Mouse (Mus musculus) embryonic stem cell, embryonic (primary cell): ENCODE results near the gene Slc22a20.

ENCODE experiments used
- CTCF ChIA-PET, 4 experiments: fragments of 300-600 bp in 2 of 4; fragments of 350-600 bp in 2 of 4; sonication (Branson Sonifier 250); formaldehyde crosslinking; loops; one replicate each; lab custom pipeline; 2022; ENCODE audit warnings: inconsistent platforms in 2 of 4; lab: Charles Lee
- POLR2A ChIA-PET, 4 experiments: fragments of 300-600 bp in 2 of 4; fragments of 350-600 bp in 2 of 4; sonication (Branson Sonifier 250); formaldehyde crosslinking; loops; one replicate each; lab custom pipeline; 2022; ENCODE audit warnings: antibody characterized with exemption in 4 of 4, inconsistent platforms in 1 of 4; lab: Charles Lee

Slc22a20 gene

GRCm38 (mm10) chr19:5953201-5953770, 32.7 kb downstream of the Slc22a20 start:
- CTCF ChIA-PET: interaction anchor here in 3 of 4 experiments (0.5 to 2.6 kb wide), 10 partner anchors 11 to 166 kb away, joined by 3 to 11 read pairs (median 4); partner anchors contain the start of genes Pola2 (in 2 of the 3) and Cdc42ep2 (in 1 of the 3)
- POLR2A ChIA-PET: interaction anchor here in 3 of 4 experiments (0.6 to 4.4 kb wide), 39 partner anchors 8 to 171 kb away, joined by 3 to 21 read pairs (median 4); partner anchors contain the start of genes Cdc42ep2 (in 2 of the 3), Syvn1 (in 2 of the 3), Capn1 (in 1 of the 3) and Dpf2 (in 1 of the 3)

- POLR2A ChIA-PET: interaction anchor here in 3 of 4 experiments (0.6 to 4.4 kb wide), 16 partner anchors 12 to 151 kb away, joined by 3 to 17 read pairs (median 4); partner anchors contain the start of genes Cdc42ep2 (in 2 of the 3), Capn1 (in 1 of the 3) and Dpf2 (in 1 of the 3)
- CTCF ChIA-PET: interaction anchor here in 3 of 4 experiments (0.6 to 2.6 kb wide), 5 partner anchors 12 to 165 kb away, joined by 3 to 11 read pairs (median 3); partner anchors contain the start of gene Pola2 (in 2 of the 3)
Measured at GRCm38 (mm10) chr19:5952071-5952691, 33.8 kb downstream of the Slc22a20 start.

- ChIA-PET POLR2A (interaction anchor here in 3 of 4 experiments (0.6 to 2.1 kb wide), 11 partner anchors 27 to 263 kb away, joined by 3 to 8 read pairs (median 4); partner anchors contain the start of genes Cdc42ep2 (in 2 of the 3), Capn1 (in 1 of the 3), Pcnx3 (in 1 of the 3) and Tigd3 (in 1 of the 3)), CTCF (interaction anchor here in 1 of 4 experiments (0.6 kb wide), 1 partner anchor 27 kb away, joined by 3 read pairs; no protein-coding TSS in a partner anchor)
Measured at GRCm38 (mm10) chr19:5951631-5952030, 34.3 kb downstream of the Slc22a20 start.

GRCm38 (mm10) chr19:5950218-5950617, 35.7 kb downstream of the Slc22a20 start:
- CTCF ChIA-PET: interaction anchor here in 2 of 4 experiments (1.0 to 1.1 kb wide), 2 partner anchors 26 to 163 kb away, joined by 3 read pairs; partner anchors contain the start of gene Cdc42ep2 (in 1 of the 2)
- POLR2A ChIA-PET: interaction anchor here in 2 of 4 experiments (0.6 to 2.1 kb wide), 14 partner anchors 12 to 135 kb away, joined by 3 to 8 read pairs (median 4); partner anchors contain the start of genes Cdc42ep2 (in 2 of the 2), Capn1 (in 1 of the 2), Cdca5 (in 1 of the 2) and Pola2 (in 1 of the 2)

GRCm38 (mm10) chr19:5945891-5946290, 40.1 kb downstream of the Slc22a20 start:
- POLR2A ChIA-PET: interaction anchor here in 3 of 4 experiments (0.6 to 5.1 kb wide), 13 partner anchors 8 to 178 kb away, joined by 3 to 29 read pairs (median 5); partner anchors contain the start of gene Cdc42ep2 (in 2 of the 3)
- CTCF ChIA-PET: interaction anchor here in 2 of 4 experiments (1.0 to 1.1 kb wide), 2 partner anchors 11 to 71 kb away, joined by 3 to 4 read pairs; no protein-coding TSS in a partner anchor

GRCm38 (mm10) chr19:5945027-5945426, 40.9 kb downstream of the Slc22a20 start:
- ChIA-PET CTCF (interaction anchor here (0.6 to 1.6 kb wide), 7 partner anchors 11 to 510 kb away, joined by 3 to 6 read pairs (median 4); no protein-coding TSS in a partner anchor), POLR2A (interaction anchor here in 3 of 4 experiments (0.6 to 5.1 kb wide), 26 partner anchors 8 to 454 kb away, joined by 3 to 29 read pairs (median 4); partner anchors contain the start of genes Cdc42ep2 (in 2 of the 3), Frmd8 (in 1 of the 3), Pola2 (in 1 of the 3) and Sac3d1 (in 1 of the 3))

GRCm38 (mm10) chr19:5944145-5944544, 41.8 kb downstream of the Slc22a20 start:
- CTCF ChIA-PET: interaction anchor here in 3 of 4 experiments (0.9 to 1.6 kb wide), 5 partner anchors 12 to 22 kb away, joined by 3 to 6 read pairs (median 4); partner anchors contain the start of gene Cdc42ep2 (in 1 of the 3)
- POLR2A ChIA-PET: interaction anchor here in 3 of 4 experiments (0.6 to 5.1 kb wide), 25 partner anchors 8 to 455 kb away, joined by 3 to 29 read pairs (median 4); partner anchors contain the start of genes Cdc42ep2 (in 2 of the 3), Dpf2 (in 1 of the 3), Frmd8 (in 1 of the 3) and Pola2 (in 1 of the 3)

DNA sequence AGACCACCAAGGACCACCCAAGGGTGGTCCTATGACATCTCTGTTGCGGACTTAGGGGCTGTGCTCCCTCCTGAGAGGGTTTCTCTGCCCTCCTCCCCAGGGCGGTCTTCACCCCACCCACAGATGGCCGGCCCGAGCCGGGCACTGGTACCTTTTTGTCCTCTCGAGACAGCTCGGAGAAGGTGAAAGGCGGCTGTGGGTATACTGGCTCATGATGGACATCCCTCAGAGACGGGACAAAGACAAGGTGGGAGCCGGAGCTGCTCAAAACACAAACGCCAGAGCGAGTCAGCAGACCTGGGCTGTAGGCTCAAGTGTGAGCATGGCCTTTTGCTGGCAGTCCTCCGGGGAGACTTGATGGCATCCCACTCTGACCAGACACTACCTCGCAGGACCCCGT, 42.5 kb downstream of the Slc22a20 start:
- POLR2A ChIA-PET: interaction anchor here in 3 of 4 experiments (0.8 to 5.1 kb wide), 10 partner anchors 9 to 175 kb away, joined by 3 to 29 read pairs (median 8); partner anchors contain the start of genes Cdc42ep2 (in 2 of the 3), Dpf2 (in 1 of the 3) and Sac3d1 (in 1 of the 3)

DNA sequence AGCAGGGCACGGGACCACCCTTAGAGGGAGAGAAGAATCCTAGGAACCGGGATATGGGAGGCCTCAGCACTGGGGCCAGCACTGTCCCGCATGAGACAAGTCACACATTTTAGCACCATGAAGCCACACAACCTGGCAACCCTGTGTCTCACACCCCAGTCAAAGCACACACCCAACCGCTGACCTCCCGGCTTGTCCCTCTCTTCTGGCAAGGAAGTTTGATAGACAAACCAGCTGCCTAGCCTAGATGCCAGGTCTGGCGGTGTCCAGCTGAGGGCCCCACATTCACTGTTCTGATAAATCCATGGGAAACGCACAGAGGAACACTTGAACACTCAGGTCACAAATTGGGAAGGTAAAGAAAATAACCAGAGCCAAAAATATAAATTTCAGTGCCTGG, 43.4 kb downstream of the Slc22a20 start:
- ChIA-PET CTCF (interaction anchor here in 2 of 4 experiments (0.8 to 1.1 kb wide), 2 partner anchors 14 to 73 kb away, joined by 3 to 4 read pairs; partner anchors contain the start of gene Capn1 (in 1 of the 2)), POLR2A (interaction anchor here in 2 of 4 experiments (3.4 to 5.1 kb wide), 3 partner anchors 14 to 18 kb away, joined by 11 to 29 read pairs (median 15); partner anchors contain the start of gene Cdc42ep2 (in 2 of the 2))

More for the DNA sequence above, 42.5 kb downstream of the Slc22a20 start:
- CTCF ChIA-PET: interaction anchor here (0.5 to 1.6 kb wide), 6 partner anchors 13 to 1236 kb away, joined by 3 to 6 read pairs (median 4); partner anchors contain the start of gene Cdc42ep2 (in 1 of the 4)

GRCm38 (mm10) chr19:5940656-5941055, 45.3 kb downstream of the Slc22a20 start:
- POLR2A ChIA-PET: interaction anchor here in 2 of 4 experiments (0.8 to 5.1 kb wide), 5 partner anchors 12 to 293 kb away, joined by 3 to 29 read pairs (median 3); partner anchors contain the start of genes Capn1 (in 1 of the 2) and Cdc42ep2 (in 1 of the 2)

DNA sequence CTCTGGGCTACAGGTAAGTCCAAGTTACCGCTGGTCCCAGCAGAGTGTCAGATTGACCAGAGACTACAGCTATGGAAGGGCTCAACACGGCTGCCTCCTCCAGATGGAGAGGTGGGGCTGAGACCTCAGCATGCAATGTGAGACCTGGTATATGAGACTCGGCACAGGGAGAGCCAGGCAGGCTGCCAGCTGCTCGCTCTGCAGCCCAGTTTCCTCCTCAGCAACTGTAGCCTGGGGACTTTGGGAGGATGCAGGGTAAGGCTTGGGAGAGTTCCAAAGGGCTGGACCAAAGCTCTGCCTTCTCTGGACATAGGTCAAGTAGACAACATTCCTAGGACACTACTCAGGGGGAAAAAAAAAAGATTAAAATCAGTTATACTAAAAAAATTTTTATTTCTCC, 45.8 kb downstream of the Slc22a20 start:
- ChIA-PET POLR2A (interaction anchor here in 2 of 4 experiments (0.8 to 3.3 kb wide), 7 partner anchors 13 to 138 kb away, joined by 3 to 25 read pairs (median 3); partner anchors contain the start of genes Capn1 (in 1 of the 2) and Cdc42ep2 (in 1 of the 2)), CTCF (interaction anchor here in 2 of 4 experiments (1.0 to 1.6 kb wide), 2 partner anchors 153 kb away, joined by 3 to 5 read pairs; no protein-coding TSS in a partner anchor)

More at GRCm38 (mm10) chr19:5940656-5941055, 45.3 kb downstream of the Slc22a20 start:
- CTCF ChIA-PET: interaction anchor here in 2 of 4 experiments (1.0 to 1.6 kb wide), 2 partner anchors 153 to 154 kb away, joined by 3 to 5 read pairs; no protein-coding TSS in a partner anchor

- CTCF ChIA-PET: interaction anchor here in 2 of 4 experiments (1.0 to 1.6 kb wide), 2 partner anchors 153 kb away, joined by 3 to 5 read pairs; no protein-coding TSS in a partner anchor
- POLR2A ChIA-PET: interaction anchor here in 2 of 4 experiments (0.8 to 3.3 kb wide), 7 partner anchors 13 to 137 kb away, joined by 3 to 25 read pairs (median 3); partner anchors contain the start of genes Capn1 (in 1 of the 2) and Cdc42ep2 (in 1 of the 2)
Measured at GRCm38 (mm10) chr19:5939715-5940114, 46.2 kb downstream of the Slc22a20 start.

GRCm38 (mm10) chr19:5938516-5938915, 47.4 kb downstream of the Slc22a20 start:
- CTCF ChIA-PET: interaction anchor here in 1 of 4 experiments (1.1 to 4.8 kb wide), 4 partner anchors 15 to 152 kb away, joined by 3 to 31 read pairs (median 3); partner anchors contain the start of gene Cdc42ep2
- POLR2A ChIA-PET: interaction anchor here (0.9 to 3.3 kb wide), 25 partner anchors 9 to 274 kb away, joined by 3 to 25 read pairs (median 4); partner anchors contain the start of genes Cdc42ep2 (in 3 of the 4), Frmd8 (in 2 of the 4), Pola2 (in 2 of the 4) and Cdca5 (in 1 of the 4)

- POLR2A ChIA-PET: interaction anchor here (0.6 to 3.3 kb wide), 37 partner anchors 9 to 734 kb away, joined by 3 to 25 read pairs (median 4); partner anchors contain the start of genes Cdc42ep2 (in 3 of the 4), Frmd8 (in 2 of the 4), Pola2 (in 2 of the 4) and Cdca5 (in 1 of the 4)
- CTCF ChIA-PET: interaction anchor here (0.6 to 4.8 kb wide), 10 partner anchors 14 to 461 kb away, joined by 3 to 31 read pairs (median 3); partner anchors contain the start of gene Cdc42ep2 (in 1 of the 4)
Measured at GRCm38 (mm10) chr19:5937836-5938406, 48.0 kb downstream of the Slc22a20 start.
